8 mouse cellular contexts compared by ENCODE assay signal in genomic region chr6:17464281-17465025, GRCm38 (mm10). TPM values are rescaled to one million over a fixed set of nuclear protein-coding genes. Genes with fewer than 3 reads are reported as not detected.
DNase-seq lines count a peak whose midpoint lies in the region; ATAC-seq and TF ChIP-seq lines count a peak whose summit lies in the region.

No protein-coding gene starts in this region.

- H3K4me3 ChIP-seq in E14TG2a.4 (replicated peaks; ENCODE audit: low read length) = peak overlapping the region; percentile 84
- H3K4me3 ChIP-seq in heart, embryonic 15.5 days = peak overlapping the region; percentile 58
- H3K4me3 ChIP-seq in limb, embryonic 11.5 days (ENCODE audit: low read depth, low read length) = peak overlapping the region; percentile 41
- H3K4me3 ChIP-seq in neural tube, embryonic 12.5 days = peak overlapping the region; percentile 73

- peaks cover 10% of the 10 kb centered on the region; the same call in 1 of the 2 replicates for H3K4me1 ChIP-seq in E14TG2a.4 (replicated peaks; ENCODE audit: low read depth, low read length)
- 0 out of 2 replicates have a peak, but pooled peaks cover 2% of the 10 kb centered on the region for H3K4me1 ChIP-seq in heart, embryonic 15.5 days (replicated peaks)
- peaks cover 2% of the 10 kb centered on the region; the same call in 1 of the 2 replicates for H3K4me1 ChIP-seq in limb, embryonic 11.5 days (ENCODE audit: control insufficient read depth, insufficient read depth, low read length)
- H3K4me1 ChIP-seq in neural tube, embryonic 12.5 days = peaks cover 11% of the 10 kb centered on the region; the same call in 1 of the 2 replicates

- H3K36me3 ChIP-seq in E14TG2a.4 (ENCODE audit: insufficient read depth, low read length) = no peaks in the 10 kb centered on the region
- no peaks in the 10 kb centered on the region for H3K36me3 ChIP-seq in heart, embryonic 15.5 days
- no peaks in the 10 kb centered on the region for H3K36me3 ChIP-seq in limb, embryonic 11.5 days (ENCODE audit: control insufficient read depth, insufficient read depth, low read length)
- no peaks in the 10 kb centered on the region for H3K36me3 ChIP-seq in neural tube, embryonic 12.5 days

- DNase-seq in embryo, embryonic 10.5 days (ENCODE audit: low spot score) = peak; percentile 19
- no peak for DNase-seq in embryo, embryonic 9.5 days (ENCODE audit: extremely low spot score)
- peak; percentile 58 for DNase-seq in limb, embryonic 11.5 days (ENCODE audit: low spot score)
- DNase-seq in layer of hippocampus, postnatal 10 days (ENCODE audit: low spot score in 2 of 2) = no peak
- no peak for DNase-seq in spleen, adult 12 weeks (ENCODE audit: low spot score)

- no peak for TF ChIP-seq CTCF in E14TG2a.4 (conservative IDR thresholded peaks at IDR 0.05; ENCODE audit: low read length)

- H3K27me3 ChIP-seq in E14TG2a.4 (ENCODE audit: insufficient read depth, low read length) = peaks cover 45% of the 10 kb centered on the region
- H3K27me3 ChIP-seq in heart, embryonic 15.5 days = peaks cover 8% of the 10 kb centered on the region; the same call in 1 of the 2 replicates
- H3K27me3 ChIP-seq in limb, embryonic 11.5 days (ENCODE audit: control insufficient read depth, insufficient read depth, low read length) = peaks cover 8% of the 10 kb centered on the region; the same call in 1 of the 2 replicates
- H3K27me3 ChIP-seq in neural tube, embryonic 12.5 days (replicated peaks) = peaks cover 17% of the 10 kb centered on the region

- no peak overlapping the region for H3K27ac ChIP-seq in heart, embryonic 15.5 days
- no peak overlapping the region for H3K27ac ChIP-seq in limb, embryonic 11.5 days (replicated peaks; ENCODE audit: low read depth, low read length)
- no peak overlapping the region for H3K27ac ChIP-seq in neural tube, embryonic 12.5 days

- 11% methylated on average over 15 of the region's 15 CpGs for WGBS in heart, embryonic 15.5 days
- 8% methylated on average over 15 of the region's 15 CpGs for WGBS in limb, embryonic 11.5 days
- WGBS in neural tube, embryonic 12.5 days = 6% methylated on average over 15 of the region's 15 CpGs

- peak overlapping the region; percentile 55 for H3K9ac ChIP-seq in heart, embryonic 15.5 days
- peak overlapping the region; percentile 62 for H3K9ac ChIP-seq in limb, embryonic 11.5 days (ENCODE audit: low read length)
- H3K9ac ChIP-seq in neural tube, embryonic 12.5 days = peak overlapping the region; percentile 68

- peak overlapping the region; percentile 96 for H3K4me2 ChIP-seq in heart, embryonic 15.5 days
- peak overlapping the region; percentile 96 for H3K4me2 ChIP-seq in limb, embryonic 11.5 days (ENCODE audit: low read depth, severe bottlenecking)
- peak overlapping the region; percentile 99 for H3K4me2 ChIP-seq in neural tube, embryonic 12.5 days (replicated peaks)

- no peaks in the 10 kb centered on the region for H3K9me3 ChIP-seq in E14TG2a.4 (ENCODE audit: low read length)
- no peaks in the 10 kb centered on the region for H3K9me3 ChIP-seq in heart, embryonic 15.5 days (replicated peaks)
- H3K9me3 ChIP-seq in limb, embryonic 11.5 days (ENCODE audit: control insufficient read depth, low read length) = no peaks in the 10 kb centered on the region
- no peaks in the 10 kb centered on the region for H3K9me3 ChIP-seq in neural tube, embryonic 12.5 days

- peak; percentile 36 for ATAC-seq in heart, embryonic 15.5 days (replicated peaks; ENCODE audit: insufficient number of reproducible peaks, insufficient read depth, low FRiP score, low read depth)
- ATAC-seq in limb, embryonic 11.5 days (ENCODE audit: insufficient number of reproducible peaks, low FRiP score, low TSS enrichment, low read depth) = peak; percentile 22; the same call in 1 of the 2 replicates
- peak; percentile 25 for ATAC-seq in neural tube, embryonic 12.5 days (ENCODE audit: low FRiP score, low read depth)

RNA-seq across cellular contexts. Expression of gene Met, which starts 0.9 kb away (rescaled TPM):
- 1.9 and 2.8 TPM in 2 replicates for polyA plus RNA-seq in heart, embryonic 15.5 days (2015; fragmentation: Nextera tagmentation; extraction: Ambion mirVana)
- polyA plus RNA-seq in limb, embryonic 11.5 days (2014; fragmentation: Nextera tagmentation; extraction: Ambion mirVana) = 12.3 and 14.5 TPM in 2 replicates
- 4.6 and 5.3 TPM in 2 replicates for polyA plus RNA-seq in neural tube, embryonic 12.5 days (2016; fragmentation: Nextera tagmentation; extraction: Ambion mirVana)
- total RNA-seq in layer of hippocampus, postnatal 10 days (2021) = 10 to 100 TPM; 15.4 to 16.8 TPM

Comparison
In these comparisons a context has a peak if more than half of its experiments do, and no peak if none do; other contexts are left out.
1. DNase-seq: peak in embryo, embryonic 10.5 days (single experiment) and limb, embryonic 11.5 days (single experiment); none in embryo, embryonic 9.5 days (single experiment), layer of hippocampus, postnatal 10 days (0 of 2) and spleen, adult 12 weeks (single experiment).
2. Peak in every context shown above with its lines, with median percentiles within 50 percentile points of each other: H3K4me3 ChIP-seq, ATAC-seq, H3K4me2 ChIP-seq and H3K9ac ChIP-seq.